Comparison of ENCODE assay signal across 17 mouse cellular contexts in the genomic region with DNA sequence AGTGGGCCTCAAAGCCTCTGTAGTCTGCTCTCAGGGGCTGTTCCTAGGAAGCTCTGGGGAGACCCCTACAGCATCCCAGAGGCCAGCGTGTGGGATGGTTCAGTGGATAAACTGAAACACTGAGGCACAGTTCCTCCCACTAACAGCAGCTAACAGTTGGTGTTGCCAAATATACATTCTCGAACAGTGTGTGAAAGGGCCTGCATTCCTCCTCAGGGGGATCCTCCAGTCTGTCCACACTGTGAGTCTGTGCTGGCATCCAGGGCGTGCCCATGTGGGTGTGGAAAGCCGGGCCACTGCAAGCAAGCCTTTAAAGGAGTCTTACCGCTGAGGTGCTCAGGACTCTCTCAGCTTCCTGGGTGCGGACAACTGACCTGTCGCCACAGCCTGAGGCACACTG. TPM values are rescaled to one million over a fixed set of nuclear protein-coding genes. Genes with fewer than 3 reads are reported as not detected.
DNase-seq lines count a peak whose midpoint lies in the region; ATAC-seq and TF ChIP-seq lines count a peak whose summit lies in the region.
"Had no signal": no experiment of that assay in that cellular context is flagged by ENCODE, and none has a peak within 500 bp of the region (broad histone marks: within the 10 kb centered on the region; RNA-seq: fewer than 3 reads in every experiment).

No protein-coding gene starts in this region.

- 0 out of 2 replicates have a peak overlapping the region, but pooled peaks have one; percentile 13 for H3K9ac ChIP-seq in intestine, embryonic 16.5 days (ENCODE audit: low read depth, low read length)
- H3K9ac ChIP-seq in intestine, embryonic 15.5 days: no peak overlapping the region
- H3K9ac ChIP-seq in embryonic facial prominence, embryonic 15.5 days: no peak overlapping the region
- H3K9ac ChIP-seq in stomach, postnatal 0 days (ENCODE audit: low read length): no peak overlapping the region
- H3K9ac ChIP-seq: forebrain, embryonic 15.5 days; hindbrain, embryonic 15.5 days; liver, embryonic 12.5 days; lung, embryonic 15.5 days; stomach, embryonic 15.5 days had no signal

- H3K4me3 ChIP-seq in intestine, embryonic 16.5 days (ENCODE audit: low read length): no peak overlapping the region
- no peak overlapping the region for H3K4me3 ChIP-seq in intestine, embryonic 15.5 days (replicated peaks)
- no peak overlapping the region for H3K4me3 ChIP-seq in embryonic facial prominence, embryonic 15.5 days (replicated peaks)
- no peak overlapping the region for H3K4me3 ChIP-seq in stomach, postnatal 0 days (ENCODE audit: low read depth, low read length)
- H3K4me3 ChIP-seq: forebrain, embryonic 15.5 days; hindbrain, embryonic 15.5 days; liver, embryonic 12.5 days; lung, embryonic 15.5 days; stomach, embryonic 15.5 days had no signal

- H3K4me2 ChIP-seq in intestine, embryonic 16.5 days (ENCODE audit: low read depth, low read length): no peak overlapping the region
- H3K4me2 ChIP-seq in intestine, embryonic 15.5 days (replicated peaks): no peak overlapping the region
- no peak overlapping the region for H3K4me2 ChIP-seq in embryonic facial prominence, embryonic 15.5 days (replicated peaks)
- H3K4me2 ChIP-seq in stomach, postnatal 0 days (replicated peaks; ENCODE audit: low read depth): no peak overlapping the region
- H3K4me2 ChIP-seq: forebrain, embryonic 15.5 days; hindbrain, embryonic 15.5 days; liver, embryonic 12.5 days; lung, embryonic 15.5 days; stomach, embryonic 15.5 days had no signal

- no peak for ATAC-seq in intestine, embryonic 16.5 days
- ATAC-seq in intestine, embryonic 15.5 days: no peak
- peak; percentile 46; the same call in 1 of the 2 replicates for ATAC-seq in embryonic facial prominence, embryonic 15.5 days (ENCODE audit: insufficient number of reproducible peaks, low FRiP score, low TSS enrichment, low read depth)
- no peak for ATAC-seq in stomach, postnatal 0 days (ENCODE audit: low FRiP score, low TSS enrichment)
- ATAC-seq: forebrain, embryonic 15.5 days; liver, embryonic 12.5 days had no signal

- H3K27ac ChIP-seq in intestine, embryonic 16.5 days (ENCODE audit: low read length): no peak overlapping the region
- H3K27ac ChIP-seq in intestine, embryonic 15.5 days: no peak overlapping the region
- no peak overlapping the region for H3K27ac ChIP-seq in embryonic facial prominence, embryonic 15.5 days (replicated peaks)
- no peak overlapping the region for H3K27ac ChIP-seq in stomach, postnatal 0 days (replicated peaks)
- H3K27ac ChIP-seq: forebrain, embryonic 15.5 days; hindbrain, embryonic 15.5 days; liver, embryonic 12.5 days; lung, embryonic 15.5 days; stomach, embryonic 15.5 days had no signal

- WGBS in intestine, embryonic 16.5 days: 64% methylated on average over 7 of the region's 7 CpGs
- 63% methylated on average over 7 of the region's 7 CpGs for WGBS in intestine, embryonic 15.5 days
- 54% methylated on average over 7 of the region's 7 CpGs for WGBS in embryonic facial prominence, embryonic 15.5 days
- WGBS in stomach, postnatal 0 days: 53% methylated on average over 7 of the region's 7 CpGs

- no peaks in the 10 kb centered on the region for H3K27me3 ChIP-seq in intestine, embryonic 16.5 days (replicated peaks; ENCODE audit: control insufficient read depth, insufficient read depth, low read length)
- no peaks in the 10 kb centered on the region for H3K27me3 ChIP-seq in intestine, embryonic 15.5 days (replicated peaks)
- no peaks in the 10 kb centered on the region for H3K27me3 ChIP-seq in embryonic facial prominence, embryonic 15.5 days
- no peaks in the 10 kb centered on the region for H3K27me3 ChIP-seq in stomach, postnatal 0 days (ENCODE audit: control insufficient read depth, insufficient read depth, low read length)
- H3K27me3 ChIP-seq: forebrain, embryonic 15.5 days; hindbrain, embryonic 15.5 days; liver, embryonic 12.5 days; lung, embryonic 15.5 days; stomach, embryonic 15.5 days had no signal

- TF ChIP-seq CTCF in stomach, postnatal 0 days (IDR thresholded peaks at IDR 0.05; ENCODE audit: low read depth): no peak

- no peak for TF ChIP-seq EP300 in stomach, postnatal 0 days (optimal IDR thresholded peaks at IDR 0.05)

- DNase-seq in cerebellum, adult 9-11 months: peak; percentile 2
- no peak for DNase-seq in cerebellum, postnatal 25 days
- DNase-seq in right cerebral cortex, postnatal 25 days: peak; percentile 44
- DNase-seq in layer of hippocampus, adult 8-10 months (ENCODE audit: low spot score in 2 of 2): no peak
- no peak for DNase-seq in stomach, postnatal 0 days (ENCODE audit: low spot score)
- DNase-seq: kidney, adult 18-20 months; kidney, postnatal 25 days; thymus, postnatal 25 days had no signal

- H3K4me1 ChIP-seq in intestine, embryonic 16.5 days (ENCODE audit: control insufficient read depth, insufficient read depth, low read length): no peaks in the 10 kb centered on the region
- no peaks in the 10 kb centered on the region for H3K4me1 ChIP-seq in intestine, embryonic 15.5 days (replicated peaks)
- no peaks in the 10 kb centered on the region for H3K4me1 ChIP-seq in embryonic facial prominence, embryonic 15.5 days
- no peaks in the 10 kb centered on the region for H3K4me1 ChIP-seq in stomach, postnatal 0 days (replicated peaks; ENCODE audit: control insufficient read depth, insufficient read depth)
- H3K4me1 ChIP-seq: liver, embryonic 12.5 days; lung, embryonic 15.5 days; stomach, embryonic 15.5 days had no signal

- no peaks in the 10 kb centered on the region for H3K36me3 ChIP-seq in intestine, embryonic 16.5 days (ENCODE audit: control insufficient read depth, insufficient read depth, low read length)
- no peaks in the 10 kb centered on the region for H3K36me3 ChIP-seq in intestine, embryonic 15.5 days
- H3K36me3 ChIP-seq in embryonic facial prominence, embryonic 15.5 days: no peaks in the 10 kb centered on the region
- H3K36me3 ChIP-seq in stomach, postnatal 0 days (ENCODE audit: control insufficient read depth, insufficient read depth, low read length): no peaks in the 10 kb centered on the region
- H3K36me3 ChIP-seq: forebrain, embryonic 15.5 days; hindbrain, embryonic 15.5 days; lung, embryonic 15.5 days; stomach, embryonic 15.5 days had no signal

- no peaks in the 10 kb centered on the region for H3K9me3 ChIP-seq in intestine, embryonic 16.5 days (ENCODE audit: control insufficient read depth, low read length)
- H3K9me3 ChIP-seq in intestine, embryonic 15.5 days: no peaks in the 10 kb centered on the region
- H3K9me3 ChIP-seq in embryonic facial prominence, embryonic 15.5 days (replicated peaks): no peaks in the 10 kb centered on the region
- no peaks in the 10 kb centered on the region for H3K9me3 ChIP-seq in stomach, postnatal 0 days (ENCODE audit: control insufficient read depth, low read length)
- H3K9me3 ChIP-seq: forebrain, embryonic 15.5 days; hindbrain, embryonic 15.5 days; liver, embryonic 12.5 days; lung, embryonic 15.5 days; stomach, embryonic 15.5 days had no signal

RNA-seq across cellular contexts. Expression of gene Sardh, which starts 21.6 kb away (rescaled TPM):
- 9.5 and 10.1 TPM in 2 replicates for polyA plus RNA-seq in intestine, embryonic 16.5 days (2015; fragmentation: Nextera tagmentation; extraction: Ambion mirVana)
- polyA plus RNA-seq in intestine, embryonic 15.5 days (2015; fragmentation: Nextera tagmentation; extraction: Ambion mirVana): 9.5 and 9.6 TPM in 2 replicates
- polyA plus RNA-seq in embryonic facial prominence, embryonic 15.5 days (2015; fragmentation: Nextera tagmentation; extraction: Ambion mirVana): 6.3 and 8.5 TPM in 2 replicates
- total RNA-seq in layer of hippocampus, adult 8-10 months (2022): 10 to 100 TPM in 1 of 4 experiments, 1 to 10 TPM in 3; 6.1 to 11.5 (median 9.1) TPM
- polyA plus RNA-seq in stomach, postnatal 0 days (2015; fragmentation: Nextera tagmentation; extraction: Ambion mirVana): 7.2 and 8.9 TPM in 2 replicates
- total RNA-seq: granulocyte monocyte progenitor cell, adult 5-6 weeks had no signal

Comparison
In these comparisons a context has a peak if more than half of its experiments do, and no peak if none do; other contexts are left out.
1. DNase-seq: peak in cerebellum, adult 9-11 months (single experiment) and right cerebral cortex, postnatal 25 days (single experiment); none in cerebellum, postnatal 25 days (0 of 2), layer of hippocampus, adult 8-10 months (0 of 2) and stomach, postnatal 0 days (single experiment).